Mouse (Mus musculus) erythroblast, adult 5-6 weeks (primary cell): ENCODE data around the gene Rere. TPM values are rescaled to one million over a fixed set of nuclear protein-coding genes. Genes with fewer than 3 reads are reported as not detected.

Experiments used
- ATAC-seq: replicated peaks from 2 replicates; pipeline ENCODE4 v1.8.0; 2016; ENCODE audit warnings: moderate number of reproducible peaks, mild to moderate bottlenecking, moderate TSS enrichment, inconsistent platforms; ENCODE audit not compliant: poor library complexity, low FRiP score, severe bottlenecking
- total RNA-seq, 2 experiments: library from RNA; stranded (forward) in 1 of 2; stranded (reverse) in 1 of 2; fragments of 150-400 nt in 1 of 2; fragments of 200-764, 138-1000 nt in 1 of 2; gene quantifications; 2 replicates each; pipeline versions ENCODE4 v1.2.3 to v1.2.4; 2015 to 2017; ENCODE audit warnings: low replicate concordance in 2 of 2

The Rere gene
- total RNA-seq, 2 experiments from 2014 or later: 9.5 to 11.1 TPM

DNA sequence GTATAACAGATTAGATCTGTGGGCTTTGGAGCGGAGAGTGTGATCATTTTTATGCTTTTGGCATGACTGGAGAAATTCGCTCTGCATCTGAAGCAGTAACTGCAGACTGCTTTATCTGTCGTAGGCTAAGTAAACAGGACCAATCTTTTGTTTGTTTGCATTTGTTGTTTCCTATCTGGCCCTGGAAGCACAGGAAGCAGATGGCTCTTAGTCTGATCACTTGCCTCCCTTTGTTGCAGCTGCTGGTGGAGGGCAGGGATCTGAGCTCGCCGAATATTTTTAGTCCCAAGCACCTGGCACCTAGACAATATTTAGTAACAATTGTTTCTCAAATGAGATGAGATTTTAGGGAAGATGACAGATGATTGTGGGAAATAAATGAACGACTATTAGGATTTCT is 123.1 kb downstream of the Rere start:
- ATAC-seq: no peak

GRCm38 (mm10) chr4:150405786-150406185 is 124.3 kb downstream of the Rere start:
- no peak for ATAC-seq

- no peak for ATAC-seq
Measured at GRCm38 (mm10) chr4:150406320-150406719, 124.9 kb downstream of the Rere start.

DNA sequence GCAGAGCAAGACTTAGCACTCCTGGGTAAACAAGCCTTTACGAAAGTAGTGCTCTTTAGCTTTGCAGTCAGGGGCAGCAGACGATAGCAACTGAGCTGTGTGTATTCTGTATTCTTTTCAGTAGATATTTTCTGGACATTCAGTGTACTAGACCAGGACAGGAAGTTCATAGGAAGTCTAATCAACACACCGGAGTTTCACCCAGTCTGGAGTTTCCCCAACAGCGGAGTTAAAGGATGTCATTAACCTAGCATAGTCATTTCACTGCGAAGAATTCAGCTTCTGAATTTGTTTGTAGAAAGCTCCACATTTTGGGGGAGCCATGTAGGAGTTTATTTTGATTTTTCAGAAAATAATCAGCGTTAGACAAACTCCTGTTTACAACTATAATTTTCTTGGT is 125.4 kb downstream of the Rere start:
- no peak for ATAC-seq

GRCm38 (mm10) chr4:150414296-150414695 is 132.8 kb downstream of the Rere start:
- ATAC-seq: no peak

- ATAC-seq: no peak
Measured at GRCm38 (mm10) chr4:150414759-150415158, 133.3 kb downstream of the Rere start.

DNA sequence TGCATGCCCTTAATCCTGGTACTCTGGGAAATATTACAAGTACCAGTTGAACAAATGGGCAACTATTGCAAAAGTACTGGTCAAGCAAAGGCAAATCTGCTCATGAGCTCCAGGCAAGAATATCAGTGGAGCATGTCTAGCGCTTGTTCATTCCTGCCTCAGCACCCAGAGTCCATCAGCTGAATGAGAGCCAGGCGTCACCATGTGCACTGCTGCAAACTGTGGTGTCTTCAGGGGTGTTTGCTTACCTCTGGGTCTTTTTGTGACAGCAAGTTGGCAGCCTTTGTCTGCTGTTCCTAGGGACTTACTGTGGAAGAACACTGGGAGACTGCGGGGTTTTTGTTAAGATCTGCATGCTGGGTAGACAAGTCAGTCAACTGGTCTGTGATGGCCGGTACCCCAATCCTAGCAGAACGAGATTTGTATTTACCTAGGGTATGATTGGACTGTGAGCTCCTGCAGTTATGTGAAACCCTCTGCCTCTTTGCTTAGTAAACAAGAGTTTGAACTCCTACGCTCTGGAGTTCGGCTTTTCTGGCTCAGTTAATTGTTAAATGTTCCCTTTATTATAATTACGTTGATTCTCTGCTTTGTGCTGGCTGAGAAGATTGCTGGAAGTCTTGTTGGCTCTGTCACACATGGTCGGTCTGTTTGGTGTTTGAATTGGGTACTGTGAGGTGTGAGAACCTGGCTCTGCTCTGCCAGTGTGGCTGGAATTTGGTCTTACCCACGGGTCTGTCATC is 134.0 kb downstream of the Rere start:
- no peak for ATAC-seq

GRCm38 (mm10) chr4:150420576-150421263 is 139.3 kb downstream of the Rere start:
- ATAC-seq: no peak

GRCm38 (mm10) chr4:150426098-150426879 is 144.8 kb downstream of the Rere start:
- no peak for ATAC-seq

- no peak for ATAC-seq
Measured at GRCm38 (mm10) chr4:150426880-150427476, 145.5 kb downstream of the Rere start.

DNA sequence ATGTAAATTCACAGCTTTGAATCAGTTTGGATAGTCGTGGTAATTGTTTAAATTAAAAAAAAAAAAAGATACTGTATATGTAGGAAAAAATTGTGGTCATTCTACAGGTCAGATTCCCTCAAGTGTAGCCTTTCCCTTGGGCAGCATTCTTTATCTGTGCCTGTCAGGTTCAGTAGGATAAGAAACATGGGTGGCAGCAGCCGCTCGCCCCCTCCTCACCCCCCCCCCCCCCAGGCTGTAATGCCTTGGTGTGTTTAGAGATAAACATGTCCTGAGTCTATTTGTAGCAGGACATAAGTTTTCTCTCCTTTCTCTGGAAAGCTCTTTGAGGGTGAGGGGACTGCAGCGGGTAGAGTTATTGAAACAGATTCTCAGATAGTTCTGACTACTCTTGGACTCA is 147.3 kb downstream of the Rere start:
- no peak for ATAC-seq

- ATAC-seq: no peak
Measured at GRCm38 (mm10) chr4:150433827-150434574, 152.6 kb downstream of the Rere start.

GRCm38 (mm10) chr4:150435590-150435989 is 154.1 kb downstream of the Rere start:
- ATAC-seq: no peak

GRCm38 (mm10) chr4:150438621-150439020 is 157.2 kb downstream of the Rere start:
- no peak for ATAC-seq

- no peak for ATAC-seq
Measured at GRCm38 (mm10) chr4:150441931-150442330, 160.5 kb downstream of the Rere start.

- no peak for ATAC-seq
Measured at GRCm38 (mm10) chr4:150444068-150444467, 162.6 kb downstream of the Rere start.

DNA sequence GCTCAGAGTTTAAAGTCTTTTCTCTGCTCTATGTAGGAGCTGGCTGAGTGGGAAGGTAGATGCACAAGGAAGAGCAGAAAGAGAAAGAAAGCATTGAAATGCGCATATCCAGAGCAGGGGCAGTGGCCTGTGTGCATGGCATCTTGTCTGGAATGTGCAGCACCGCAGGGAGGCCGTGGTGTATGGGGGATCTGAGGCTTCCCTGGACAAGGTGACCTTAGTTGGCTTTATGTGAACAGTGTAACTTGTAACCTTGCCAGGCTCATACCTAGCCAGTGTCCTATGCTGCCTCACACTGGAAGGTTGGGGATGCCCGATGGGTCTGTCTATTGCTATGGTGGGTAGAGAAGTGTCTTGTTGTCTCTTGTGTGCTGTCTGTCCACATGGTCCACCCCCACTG is 165.2 kb downstream of the Rere start:
- no peak for ATAC-seq

DNA sequence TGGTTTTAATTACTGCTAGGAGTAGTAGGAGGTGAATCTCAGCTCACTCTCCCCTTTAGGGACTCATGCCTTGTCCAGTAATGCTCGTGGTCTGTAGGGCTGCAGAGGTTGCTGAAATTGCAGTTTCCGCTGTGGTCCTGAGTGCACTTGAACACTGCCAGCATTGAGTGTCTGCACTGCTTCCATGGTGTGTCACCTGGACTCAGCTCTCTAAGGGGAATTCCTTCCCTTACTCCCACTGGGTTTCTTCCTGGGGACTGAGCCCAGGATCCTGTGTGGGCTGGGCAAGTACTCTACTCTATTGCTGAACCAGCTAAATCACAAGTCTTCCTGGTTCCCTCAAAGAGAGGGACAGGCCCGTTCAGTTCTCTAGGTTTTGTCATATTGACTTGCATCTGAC is 166.1 kb downstream of the Rere start:
- no peak for ATAC-seq

GRCm38 (mm10) chr4:150448433-150448832 is 167.0 kb downstream of the Rere start:
- ATAC-seq: no peak
